Comparison of ENCODE assay signal across 8 mouse cellular contexts in genomic region chr3:89510979-89511378, GRCm38 (mm10). TPM values are rescaled to one million over a fixed set of nuclear protein-coding genes. Genes with fewer than 3 reads are reported as not detected.
DNase-seq lines count a peak whose midpoint lies in the region; ATAC-seq lines count a peak whose summit lies in the region.

No protein-coding gene starts in this region.

- WGBS in liver, embryonic 12.5 days (ENCODE audit: insufficient replicate concordance) = 14% methylated on average over 4 of the region's 4 CpGs
- 18% methylated on average over 4 of the region's 4 CpGs for WGBS in embryonic facial prominence, embryonic 11.5 days
- 21% methylated on average over 4 of the region's 4 CpGs for WGBS in hindbrain, embryonic 12.5 days
- WGBS in limb, embryonic 10.5 days = 27% methylated on average over 4 of the region's 4 CpGs

- no peak overlapping the region for H3K4me3 ChIP-seq in liver, embryonic 12.5 days
- no peak overlapping the region for H3K4me3 ChIP-seq in embryonic facial prominence, embryonic 11.5 days (ENCODE audit: low read depth, low read length)
- 0 out of 2 replicates have a peak overlapping the region, but pooled peaks have one; percentile 5 for H3K4me3 ChIP-seq in hindbrain, embryonic 12.5 days
- H3K4me3 ChIP-seq in limb, embryonic 10.5 days = 0 out of 2 replicates have a peak overlapping the region, but pooled peaks have one; percentile 4

- peaks cover 73% of the 10 kb centered on the region for H3K27me3 ChIP-seq in liver, embryonic 12.5 days (replicated peaks)
- peaks cover 3% of the 10 kb centered on the region; the same call in 1 of the 2 replicates for H3K27me3 ChIP-seq in embryonic facial prominence, embryonic 11.5 days (ENCODE audit: control insufficient read depth, insufficient read depth, low read length)
- H3K27me3 ChIP-seq in hindbrain, embryonic 12.5 days = peaks cover 24% of the 10 kb centered on the region
- peaks cover 23% of the 10 kb centered on the region for H3K27me3 ChIP-seq in limb, embryonic 10.5 days (ENCODE audit: low read depth, poor library complexity, severe bottlenecking)

- no peak overlapping the region for H3K4me2 ChIP-seq in liver, embryonic 12.5 days
- no peak overlapping the region for H3K4me2 ChIP-seq in embryonic facial prominence, embryonic 11.5 days (ENCODE audit: low read depth, low read length)
- peak overlapping the region; percentile 43 for H3K4me2 ChIP-seq in hindbrain, embryonic 12.5 days (replicated peaks)

- no peak for ATAC-seq in liver, embryonic 12.5 days
- peak; percentile 45 for ATAC-seq in embryonic facial prominence, embryonic 11.5 days (replicated peaks; ENCODE audit: insufficient number of reproducible peaks, low FRiP score, low TSS enrichment, low read depth)
- ATAC-seq in hindbrain, embryonic 12.5 days (ENCODE audit: low FRiP score) = peak; percentile 50

- no peak overlapping the region for H3K27ac ChIP-seq in liver, embryonic 12.5 days
- H3K27ac ChIP-seq in embryonic facial prominence, embryonic 11.5 days (replicated peaks; ENCODE audit: low read depth, low read length) = no peak overlapping the region
- H3K27ac ChIP-seq in hindbrain, embryonic 12.5 days = no peak overlapping the region
- no peak overlapping the region for H3K27ac ChIP-seq in limb, embryonic 10.5 days

- H3K36me3 ChIP-seq in liver, embryonic 12.5 days = no peaks in the 10 kb centered on the region
- no peaks in the 10 kb centered on the region for H3K36me3 ChIP-seq in embryonic facial prominence, embryonic 11.5 days (replicated peaks; ENCODE audit: control insufficient read depth, insufficient read depth, low read depth, low read length)
- no peaks in the 10 kb centered on the region for H3K36me3 ChIP-seq in hindbrain, embryonic 12.5 days
- H3K36me3 ChIP-seq in limb, embryonic 10.5 days = no peaks in the 10 kb centered on the region

- H3K9me3 ChIP-seq in liver, embryonic 12.5 days (replicated peaks) = no peaks in the 10 kb centered on the region
- H3K9me3 ChIP-seq in embryonic facial prominence, embryonic 11.5 days (replicated peaks; ENCODE audit: control insufficient read depth, low read length) = no peaks in the 10 kb centered on the region
- no peaks in the 10 kb centered on the region for H3K9me3 ChIP-seq in hindbrain, embryonic 12.5 days (replicated peaks)
- no peaks in the 10 kb centered on the region for H3K9me3 ChIP-seq in limb, embryonic 10.5 days (replicated peaks)

- peak; percentile 17 for DNase-seq in liver
- DNase-seq in adrenal gland, postnatal 25 days = peak; percentile 42
- DNase-seq in embryonic facial prominence, embryonic 11.5 days (ENCODE audit: low spot score) = peak; percentile 66
- peak; percentile 63 for DNase-seq in limb, embryonic 10.5 days (ENCODE audit: low spot score)
- peak; percentile 59 for DNase-seq in neural tube, embryonic 10.5 days (ENCODE audit: extremely low spot score, low spot score)
- DNase-seq in adipocyte (ENCODE audit: low spot score) = no peak

- no peaks in the 10 kb centered on the region for H3K4me1 ChIP-seq in liver, embryonic 12.5 days
- H3K4me1 ChIP-seq in embryonic facial prominence, embryonic 11.5 days (ENCODE audit: control insufficient read depth, insufficient read depth, low read length) = no peaks in the 10 kb centered on the region
- H3K4me1 ChIP-seq in hindbrain, embryonic 12.5 days = peaks cover 18% of the 10 kb centered on the region
- peaks cover 42% of the 10 kb centered on the region for H3K4me1 ChIP-seq in limb, embryonic 10.5 days

- H3K9ac ChIP-seq in liver, embryonic 12.5 days = no peak overlapping the region
- no peak overlapping the region for H3K9ac ChIP-seq in embryonic facial prominence, embryonic 11.5 days (replicated peaks; ENCODE audit: low read length)
- no peak overlapping the region for H3K9ac ChIP-seq in hindbrain, embryonic 12.5 days

RNA-seq across cellular contexts. Expression of gene Kcnn3, which starts 9.0 kb away (rescaled TPM):
- 0.12 TPM in 1 of 2 replicates, not detected in the other for polyA plus RNA-seq in liver, embryonic 12.5 days (2016; fragmentation: Nextera tagmentation; extraction: Ambion mirVana)
- total RNA-seq in adrenal gland, postnatal 25 days (2021) = 4.1 and 5.5 TPM in 2 replicates
- 0.91 and 1.1 TPM in 2 replicates for polyA plus RNA-seq in embryonic facial prominence, embryonic 11.5 days (2014; fragmentation: Nextera tagmentation; extraction: Ambion mirVana)
- 4.0 and 4.2 TPM in 2 replicates for polyA plus RNA-seq in hindbrain, embryonic 12.5 days (2016; fragmentation: Nextera tagmentation; extraction: Ambion mirVana)
- polyA plus RNA-seq in limb, embryonic 10.5 days (2016; fragmentation: Nextera tagmentation; extraction: Ambion mirVana) = 0.43 and 0.74 TPM in 2 replicates

RNA-seq across cellular contexts. Expression of gene Pmvk, which starts 56.6 kb away (rescaled TPM):
- 39.1 and 40.5 TPM in 2 replicates for polyA plus RNA-seq in liver, embryonic 12.5 days (2016; fragmentation: Nextera tagmentation; extraction: Ambion mirVana)
- 31.7 and 53.8 TPM in 2 replicates for total RNA-seq in adrenal gland, postnatal 25 days (2021)
- 57.3 and 58.9 TPM in 2 replicates for polyA plus RNA-seq in embryonic facial prominence, embryonic 11.5 days (2014; fragmentation: Nextera tagmentation; extraction: Ambion mirVana)
- polyA plus RNA-seq in hindbrain, embryonic 12.5 days (2016; fragmentation: Nextera tagmentation; extraction: Ambion mirVana) = 73.5 and 74.5 TPM in 2 replicates
- polyA plus RNA-seq in limb, embryonic 10.5 days (2016; fragmentation: Nextera tagmentation; extraction: Ambion mirVana) = 63.6 and 65.9 TPM in 2 replicates

Comparison
In these comparisons a context has a peak if more than half of its experiments do, and no peak if none do; other contexts are left out.
1. H3K4me3 ChIP-seq: peak in hindbrain, embryonic 12.5 days (single experiment) and limb, embryonic 10.5 days (single experiment); none in liver, embryonic 12.5 days (single experiment) and embryonic facial prominence, embryonic 11.5 days (single experiment).